Mouse (Mus musculus) olfactory bulb, adult 2 months (tissue): ENCODE measurements around the gene Cby3.

Experiments
- CTCF ChIP-seq: fragments of 200-500 bp; IDR thresholded peaks from 2 replicates; pipeline ENCODE4 v1.5.1; 2012; ENCODE audit warnings: low read depth, mild to moderate bottlenecking, low read length, moderate library complexity; ENCODE audit not compliant: insufficient read depth
- POLR2A ChIP-seq: fragments of 200-500 bp; IDR thresholded peaks from 2 replicates; pipeline ENCODE4 v1.6.1; 2012; ENCODE audit warnings: mild to moderate bottlenecking, low read depth, low read length, moderate library complexity; ENCODE audit not compliant: insufficient read depth

- TF ChIP-seq CTCF: no peak
- no peak for TF ChIP-seq POLR2A
These were observed 18.1 kb upstream of the Cby3 start for GRCm38 (mm10) chr11:50336126-50336525.
